Comparison of ENCODE assay signal across 8 mouse cellular contexts in genomic region chr13:28958211-28959067, GRCm38 (mm10). TPM values are rescaled to one million over a fixed set of nuclear protein-coding genes. Genes with fewer than 3 reads are reported as not detected.
DNase-seq lines count a peak whose midpoint lies in the region; ATAC-seq and TF ChIP-seq lines count a peak whose summit lies in the region.

No protein-coding gene starts in this region.

- H3K4me3 ChIP-seq in brown adipose tissue, adult 24 weeks (ENCODE audit: insufficient read depth, low read depth, low read length) = peak overlapping the region; percentile 68
- peak overlapping the region; percentile 49 for H3K4me3 ChIP-seq in forebrain, embryonic 11.5 days (ENCODE audit: low read depth, low read length)
- H3K4me3 ChIP-seq in heart, embryonic 15.5 days = peak overlapping the region; percentile 73
- peak overlapping the region; percentile 76 for H3K4me3 ChIP-seq in olfactory bulb, adult 2 months (ENCODE audit: insufficient read depth, low read depth, low read length)

- ATAC-seq in forebrain, embryonic 11.5 days (replicated peaks; ENCODE audit: low FRiP score) = peak; percentile 56
- ATAC-seq in heart, embryonic 15.5 days (replicated peaks; ENCODE audit: insufficient number of reproducible peaks, insufficient read depth, low FRiP score, low read depth) = peak; percentile 76

- H3K36me3 ChIP-seq in forebrain, embryonic 11.5 days (ENCODE audit: control insufficient read depth, insufficient read depth, low read length) = no peaks in the 10 kb centered on the region
- H3K36me3 ChIP-seq in heart, embryonic 15.5 days = no peaks in the 10 kb centered on the region

- TF ChIP-seq POLR2A in olfactory bulb, adult 2 months (IDR thresholded peaks at IDR 0.05; ENCODE audit: insufficient read depth, low read depth, low read length) = peak; percentile 52

- under 1% methylated on average over 53 of the region's 54 CpGs for WGBS in forebrain, embryonic 11.5 days
- under 1% methylated on average over 54 of the region's 54 CpGs for WGBS in heart, embryonic 15.5 days
- under 1% methylated on average over 54 of the region's 54 CpGs for WGBS in olfactory bulb, adult 2 months

- peak overlapping the region; percentile 48; the same call in 1 of the 2 replicates for H3K27ac ChIP-seq in brown adipose tissue, adult 24 weeks (replicated peaks; ENCODE audit: low read depth, low read length)
- H3K27ac ChIP-seq in forebrain, embryonic 11.5 days (ENCODE audit: low read depth, low read length) = peak overlapping the region; percentile 88
- H3K27ac ChIP-seq in heart, embryonic 15.5 days = peak overlapping the region; percentile 99
- H3K27ac ChIP-seq in olfactory bulb, adult 2 months (ENCODE audit: insufficient read depth, low read depth, low read length) = peak overlapping the region; percentile 97

- peak overlapping the region; percentile 77 for H3K9ac ChIP-seq in forebrain, embryonic 11.5 days (ENCODE audit: low read length)
- H3K9ac ChIP-seq in heart, embryonic 15.5 days = peak overlapping the region; percentile 82

- DNase-seq in CD4-positive helper T cell, adult 2 months (ENCODE audit: low read depth, low spot score) = peak; percentile 67
- peak; percentile 89 for DNase-seq in forebrain, embryonic 11.5 days (ENCODE audit: low spot score)
- DNase-seq in kidney, postnatal 25 days = peak; percentile 77 to 87
- DNase-seq in lung, adult 18-20 months = peak; percentile 74 to 75
- peak; percentile 73 to 81 for DNase-seq in thymus, adult 18-20 months

- peak overlapping the region; percentile 96 for H3K4me2 ChIP-seq in forebrain, embryonic 11.5 days (ENCODE audit: low read depth, low read length, severe bottlenecking)
- peak overlapping the region; percentile 98 for H3K4me2 ChIP-seq in heart, embryonic 15.5 days

- H3K4me1 ChIP-seq in brown adipose tissue, adult 24 weeks (ENCODE audit: control insufficient read depth, insufficient read depth, insufficient read length, low read length) = no peaks in the 10 kb centered on the region
- H3K4me1 ChIP-seq in forebrain, embryonic 11.5 days (replicated peaks; ENCODE audit: control insufficient read depth, insufficient read depth, low read length) = no peaks in the 10 kb centered on the region
- H3K4me1 ChIP-seq in heart, embryonic 15.5 days (replicated peaks) = peaks cover 17% of the 10 kb centered on the region
- peaks cover 3% of the 10 kb centered on the region; the same call in 1 of the 2 replicates for H3K4me1 ChIP-seq in olfactory bulb, adult 2 months (ENCODE audit: control insufficient read depth, insufficient read depth, low read length)

- H3K9me3 ChIP-seq in forebrain, embryonic 11.5 days (ENCODE audit: control insufficient read depth, low read length) = no peaks in the 10 kb centered on the region
- H3K9me3 ChIP-seq in heart, embryonic 15.5 days (replicated peaks) = no peaks in the 10 kb centered on the region

- no peaks in the 10 kb centered on the region for H3K27me3 ChIP-seq in forebrain, embryonic 11.5 days (ENCODE audit: control insufficient read depth, insufficient read depth, low read length)
- no peaks in the 10 kb centered on the region for H3K27me3 ChIP-seq in heart, embryonic 15.5 days

- TF ChIP-seq CTCF in olfactory bulb, adult 2 months (IDR thresholded peaks at IDR 0.05; ENCODE audit: insufficient read depth, low read depth, low read length) = peak; percentile 8; the same call in 1 of the 2 replicates

RNA-seq across cellular contexts. Expression of gene Sox4, which starts 4.9 kb away (rescaled TPM):
- polyA plus RNA-seq in brown adipose tissue, adult 24 weeks (2012; ENCODE audit: insufficient read depth, insufficient read length, missing spikeins) = 3.3 and 5.2 TPM in 2 replicates
- polyA plus RNA-seq in forebrain, embryonic 11.5 days (2014; fragmentation: Nextera tagmentation; extraction: Ambion mirVana) = 150 and 171 TPM in 2 replicates
- polyA plus RNA-seq in heart, embryonic 15.5 days (2015; fragmentation: Nextera tagmentation; extraction: Ambion mirVana) = 47.4 and 48.9 TPM in 2 replicates
- 84.4 TPM in 1 of 2 replicates, not detected in the other for polyA plus RNA-seq in olfactory bulb, adult 2 months (2012; ENCODE audit: insufficient read depth, insufficient read length, low replicate concordance, missing spikeins)

Comparison
In these comparisons a context has a peak if more than half of its experiments do, and no peak if none do; other contexts are left out.
1. Peak in every context shown above with its lines: DNase-seq, ATAC-seq, H3K4me3 ChIP-seq and H3K27ac ChIP-seq.
2. H3K27ac ChIP-seq: peak in every context shown above with its lines; median percentile 99 in heart, embryonic 15.5 days; 97 in olfactory bulb, adult 2 months; 88 in forebrain, embryonic 11.5 days; 48 in brown adipose tissue, adult 24 weeks.